Comparison of ENCODE assay signal across 8 mouse cellular contexts in the genomic region with DNA sequence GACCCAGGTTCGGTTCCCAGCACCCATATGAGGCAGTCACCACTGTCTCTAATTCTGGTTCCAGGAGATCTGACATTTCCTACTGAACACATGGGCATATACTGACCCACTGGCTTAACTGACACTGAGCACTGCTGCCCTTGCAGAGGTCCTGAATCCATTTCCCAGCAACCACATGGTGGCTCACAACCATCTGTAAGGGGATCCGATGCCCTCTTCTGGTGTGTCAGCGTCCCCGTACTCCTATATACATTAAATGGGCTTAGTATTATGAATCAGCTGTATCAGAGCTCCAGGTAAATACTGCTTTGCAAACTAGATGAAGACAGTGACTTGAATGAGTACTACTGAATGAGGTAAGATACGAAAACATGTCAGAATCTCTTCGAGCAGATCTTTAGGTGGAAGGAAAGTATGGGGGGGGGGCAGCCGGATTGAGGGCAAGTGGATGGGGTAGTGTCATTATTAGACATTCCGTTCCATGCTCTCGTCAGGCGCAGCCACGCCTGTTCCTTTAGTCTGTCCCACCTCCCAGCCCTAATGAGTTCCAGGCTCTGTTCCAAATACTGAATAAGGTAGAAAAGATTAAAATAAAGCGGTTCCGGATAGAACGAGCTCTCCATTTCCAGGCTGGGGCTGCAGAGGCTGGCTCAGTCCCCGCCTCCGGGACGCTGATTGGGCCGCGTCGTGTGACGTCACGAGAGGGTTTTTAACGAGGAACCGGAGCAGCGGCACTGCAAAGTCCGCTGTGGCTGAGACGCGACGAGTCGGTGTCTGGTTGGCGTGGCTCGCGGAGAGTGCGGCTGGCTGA. TPM values are rescaled to one million over a fixed set of nuclear protein-coding genes. Genes with fewer than 3 reads are reported as not detected.
DNase-seq lines count a peak whose midpoint lies in the region; ATAC-seq and TF ChIP-seq lines count a peak whose summit lies in the region.

A gene (plus strand): TSS at position 717 of the 811 bp plus-strand sequence.

- peak; percentile 90 for ATAC-seq in heart, embryonic 15.5 days (replicated peaks; ENCODE audit: insufficient number of reproducible peaks, insufficient read depth, low FRiP score, low read depth)
- peak; percentile 88 for ATAC-seq in liver, embryonic 14.5 days (ENCODE audit: insufficient read depth)
- ATAC-seq in neural tube, embryonic 11.5 days (ENCODE audit: insufficient read depth, low FRiP score, low TSS enrichment) = peak; percentile 93
- peak; percentile 93 for ATAC-seq in stomach, postnatal 0 days (ENCODE audit: low FRiP score, low TSS enrichment)

- no peaks in the 10 kb centered on the region for H3K9me3 ChIP-seq in forebrain, embryonic 10.5 days
- H3K9me3 ChIP-seq in heart, embryonic 15.5 days (replicated peaks) = no peaks in the 10 kb centered on the region
- H3K9me3 ChIP-seq in liver, embryonic 14.5 days (ENCODE audit: control insufficient read depth, low read length) = no peaks in the 10 kb centered on the region
- H3K9me3 ChIP-seq in neural tube, embryonic 11.5 days (ENCODE audit: control insufficient read depth, low read length) = no peaks in the 10 kb centered on the region
- no peaks in the 10 kb centered on the region for H3K9me3 ChIP-seq in stomach, postnatal 0 days (ENCODE audit: control insufficient read depth, low read length)

- TF ChIP-seq CTCF in liver, embryonic 14.5 days (IDR thresholded peaks at IDR 0.05; ENCODE audit: low read depth) = peak; percentile 23; the same call in 1 of the 2 replicates
- peak; percentile 43 for TF ChIP-seq CTCF in stomach, postnatal 0 days (IDR thresholded peaks at IDR 0.05; ENCODE audit: low read depth)

- no peak for TF ChIP-seq EP300 in liver, embryonic 14.5 days (IDR thresholded peaks at IDR 0.05; ENCODE audit: low read depth)
- no peak for TF ChIP-seq EP300 in stomach, postnatal 0 days (optimal IDR thresholded peaks at IDR 0.05)

- H3K36me3 ChIP-seq in forebrain, embryonic 10.5 days (replicated peaks) = no peaks in the 10 kb centered on the region
- no peaks in the 10 kb centered on the region for H3K36me3 ChIP-seq in heart, embryonic 15.5 days
- H3K36me3 ChIP-seq in liver, embryonic 14.5 days (replicated peaks; ENCODE audit: control insufficient read depth, insufficient read depth, low read depth) = no peaks in the 10 kb centered on the region
- H3K36me3 ChIP-seq in neural tube, embryonic 11.5 days (ENCODE audit: control insufficient read depth, insufficient read depth, low read length) = no peaks in the 10 kb centered on the region
- no peaks in the 10 kb centered on the region for H3K36me3 ChIP-seq in stomach, postnatal 0 days (ENCODE audit: control insufficient read depth, insufficient read depth, low read length)

- H3K9ac ChIP-seq in heart, embryonic 15.5 days = peak within 1 kb of the TSS; percentile 72
- peak within 1 kb of the TSS; percentile 61 for H3K9ac ChIP-seq in liver, embryonic 14.5 days (replicated peaks)
- H3K9ac ChIP-seq in neural tube, embryonic 11.5 days (ENCODE audit: low read length) = peak within 1 kb of the TSS; percentile 72
- peak within 1 kb of the TSS; percentile 68 for H3K9ac ChIP-seq in stomach, postnatal 0 days (ENCODE audit: low read length)

- H3K4me1 ChIP-seq in forebrain, embryonic 10.5 days = peaks cover 40% of the 10 kb centered on the region
- peaks cover 37% of the 10 kb centered on the region for H3K4me1 ChIP-seq in heart, embryonic 15.5 days (replicated peaks)
- H3K4me1 ChIP-seq in liver, embryonic 14.5 days (replicated peaks; ENCODE audit: control insufficient read depth in 2 of 2, insufficient read depth in 2 of 2, low read length in 1 of 2) = peaks cover 10 to 27% of the 10 kb centered on the region in 2 experiments
- no peaks in the 10 kb centered on the region for H3K4me1 ChIP-seq in neural tube, embryonic 11.5 days (ENCODE audit: control insufficient read depth, insufficient read depth, low read length)
- peaks cover 3% of the 10 kb centered on the region; the same call in 1 of the 2 replicates for H3K4me1 ChIP-seq in stomach, postnatal 0 days (replicated peaks; ENCODE audit: control insufficient read depth, insufficient read depth)

- peak within 1 kb of the TSS; percentile 93 for H3K4me2 ChIP-seq in heart, embryonic 15.5 days
- peak within 1 kb of the TSS; percentile 87 for H3K4me2 ChIP-seq in liver, embryonic 14.5 days (ENCODE audit: low read depth)
- peak within 1 kb of the TSS; percentile 93 for H3K4me2 ChIP-seq in neural tube, embryonic 11.5 days (ENCODE audit: low read depth)
- H3K4me2 ChIP-seq in stomach, postnatal 0 days (replicated peaks; ENCODE audit: low read depth) = peak within 1 kb of the TSS; percentile 87

- peak within 1 kb of the TSS; percentile 69 for H3K4me3 ChIP-seq in forebrain, embryonic 10.5 days
- peak within 1 kb of the TSS; percentile 62 for H3K4me3 ChIP-seq in heart, embryonic 15.5 days
- H3K4me3 ChIP-seq in liver, embryonic 14.5 days (ENCODE audit: insufficient read depth in 1 of 2, low read depth in 2 of 2, low read length in 2 of 2) = peak within 1 kb of the TSS; percentile 51 to 62
- peak within 1 kb of the TSS; percentile 63 for H3K4me3 ChIP-seq in neural tube, embryonic 11.5 days (ENCODE audit: low read depth, low read length)
- H3K4me3 ChIP-seq in stomach, postnatal 0 days (ENCODE audit: low read depth, low read length) = peak within 1 kb of the TSS; percentile 64

- DNase-seq in CD4-positive, CD25-positive, alpha-beta regulatory T cell, adult 2 months (ENCODE audit: low read depth, low spot score) = peak; percentile 96
- peak; percentile 78 for DNase-seq in c-Kit-negative CD71-positive TER-119-positive erythroid progenitor cells, embryonic 14.5 days (ENCODE audit: low read depth, low spot score)
- peak; percentile 91 for DNase-seq in forebrain, embryonic 10.5 days (ENCODE audit: extremely low spot score, low spot score)
- peak; percentile 98 for DNase-seq in kidney, postnatal 25 days
- DNase-seq in liver, embryonic 14.5 days (ENCODE audit: low read depth in 3 of 3, low spot score in 3 of 3) = peak; percentile 80 to 86 (median 80)
- DNase-seq in neural tube, embryonic 11.5 days (ENCODE audit: low spot score) = peak; percentile 93
- DNase-seq in stomach, postnatal 0 days (ENCODE audit: low spot score) = peak; percentile 95

- 9% methylated on average over 34 of the region's 34 CpGs for WGBS in forebrain, embryonic 10.5 days
- WGBS in heart, embryonic 15.5 days = 7% methylated on average over 34 of the region's 34 CpGs
- 7% methylated on average over 34 of the region's 34 CpGs for WGBS in liver, embryonic 14.5 days (ENCODE audit: insufficient replicate concordance)
- WGBS in neural tube, embryonic 11.5 days = 10% methylated on average over 34 of the region's 34 CpGs
- WGBS in stomach, postnatal 0 days = 6% methylated on average over 34 of the region's 34 CpGs

- H3K27ac ChIP-seq in forebrain, embryonic 10.5 days = peak within 1 kb of the TSS; percentile 79
- peak within 1 kb of the TSS; percentile 85 for H3K27ac ChIP-seq in heart, embryonic 15.5 days
- peak within 1 kb of the TSS; percentile 6; the same call in 1 of the 2 replicates for H3K27ac ChIP-seq in liver, embryonic 14.5 days
- H3K27ac ChIP-seq in neural tube, embryonic 11.5 days (ENCODE audit: low read depth, low read length) = peak within 1 kb of the TSS; percentile 53; the same call in 1 of the 2 replicates
- H3K27ac ChIP-seq in stomach, postnatal 0 days (replicated peaks) = peak within 1 kb of the TSS; percentile 86

- peaks cover 24% of the 10 kb centered on the region for H3K27me3 ChIP-seq in forebrain, embryonic 10.5 days (ENCODE audit: poor library complexity, severe bottlenecking)
- H3K27me3 ChIP-seq in heart, embryonic 15.5 days = no peaks in the 10 kb centered on the region
- no peaks in the 10 kb centered on the region for H3K27me3 ChIP-seq in liver, embryonic 14.5 days (ENCODE audit: control insufficient read depth, insufficient read depth, low read length)
- no peaks in the 10 kb centered on the region for H3K27me3 ChIP-seq in neural tube, embryonic 11.5 days (ENCODE audit: control insufficient read depth, insufficient read depth, low read length)
- H3K27me3 ChIP-seq in stomach, postnatal 0 days (ENCODE audit: control insufficient read depth, insufficient read depth, low read length) = no peaks in the 10 kb centered on the region

RNA-seq across cellular contexts. Expression of the gene that starts here (rescaled TPM):
- 2.4 and 3.1 TPM in 2 replicates for polyA plus RNA-seq in forebrain, embryonic 10.5 days (2016; fragmentation: Nextera tagmentation; extraction: Ambion mirVana)
- 6.1 and 7.2 TPM in 2 replicates for polyA plus RNA-seq in heart, embryonic 15.5 days (2015; fragmentation: Nextera tagmentation; extraction: Ambion mirVana)
- polyA plus RNA-seq in liver, embryonic 14.5 days (2012; rRNA removed) = 0.48 and 0.84 TPM in 2 replicates
- 0.46 and 0.72 TPM in 2 replicates for polyA plus RNA-seq in liver, embryonic 14.5 days (2014; fragmentation: Nextera tagmentation; extraction: Ambion mirVana)
- 23.9 and 29.5 TPM in 2 replicates for polyA plus RNA-seq in neural tube, embryonic 11.5 days (2014; fragmentation: Nextera tagmentation; extraction: Ambion mirVana)
- polyA plus RNA-seq in stomach, postnatal 0 days (2015; fragmentation: Nextera tagmentation; extraction: Ambion mirVana) = 9.5 and 10.0 TPM in 2 replicates

Comparison
In these comparisons a context has a peak if more than half of its experiments do, and no peak if none do; other contexts are left out.
1. Peak in every context shown above with its lines: DNase-seq, ATAC-seq, H3K4me3 ChIP-seq and H3K27ac ChIP-seq.
2. Peak in DNase-seq, ATAC-seq, H3K4me3 ChIP-seq, H3K27ac ChIP-seq, H3K9ac ChIP-seq and H3K4me2 ChIP-seq in liver, embryonic 14.5 days; RNA of the gene not detected or under 1 TPM.
3. H3K27ac ChIP-seq: peak in every context shown above with its lines; median percentile 86 in stomach, postnatal 0 days; 85 in heart, embryonic 15.5 days; 79 in forebrain, embryonic 10.5 days; 53 in neural tube, embryonic 11.5 days; 6 in liver, embryonic 14.5 days.